Mouse (Mus musculus) embryonic fibroblast, embryonic 13.5 days (primary cell): Measurements from ENCODE around the gene Ccp110.

Source experiments
- CTCF ChIP-seq: IDR thresholded peaks from 2 replicates; pipeline ENCODE4 v1.5.1; 2011; ENCODE audit warnings: mild to moderate bottlenecking, control low read depth, low read length, moderate library complexity, borderline replicate concordance; ENCODE audit not compliant: insufficient read depth
- POLR2A ChIP-seq: IDR thresholded peaks from 2 replicates; pipeline ENCODE4 v1.6.1; 2011; ENCODE audit warnings: low read depth, mild to moderate bottlenecking, control low read depth, low read length, moderate library complexity

DNA sequence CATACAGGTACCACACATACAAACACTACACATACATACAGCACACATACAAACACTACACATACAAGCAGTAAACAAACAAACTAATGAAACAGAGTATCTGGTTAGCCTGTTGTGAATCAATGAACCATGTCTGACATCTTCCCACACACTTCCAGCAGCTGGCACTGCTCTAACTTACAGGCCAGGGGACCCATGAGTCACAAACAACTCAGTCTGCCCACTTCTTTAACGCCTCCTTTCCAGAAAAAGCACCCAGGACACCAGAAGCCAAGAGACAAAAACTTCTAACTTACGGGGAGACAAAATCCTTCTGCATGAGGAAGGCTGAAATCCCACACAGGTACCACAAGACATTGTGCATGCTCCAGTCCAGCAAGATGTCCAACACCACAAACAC, 21.1 kb upstream of the Ccp110 start:
- TF ChIP-seq POLR2A = no peak
- TF ChIP-seq CTCF = no peak
